Mouse (Mus musculus) adrenal gland, postnatal 10 days (tissue): ENCODE data around the gene Sipa1. TPM values are rescaled to one million over a fixed set of nuclear protein-coding genes. Genes with fewer than 3 reads are reported as not detected.
A peak's percentile ranks its signal among the peaks of the same experiment; 100 is the strongest.

ENCODE experiments used
- DNase-seq: peaks from one replicate; pipeline ENCODE4 v3.0.0; 2021; ENCODE audit warnings: mixed read lengths
- total RNA-seq, 2 experiments: library from RNA; stranded (reverse); gene quantifications; 2 replicates each; pipeline ENCODE4 v1.2.3; 2021

Gene Sipa1
- total RNA-seq, 2 experiments from 2014 or later: 52.5 to 68.0 TPM

- peak; percentile 5 for DNase-seq
Measured at GRCm38 (mm10) chr19:5646731-5647330, 16.7 kb downstream of the Sipa1 start.

DNA sequence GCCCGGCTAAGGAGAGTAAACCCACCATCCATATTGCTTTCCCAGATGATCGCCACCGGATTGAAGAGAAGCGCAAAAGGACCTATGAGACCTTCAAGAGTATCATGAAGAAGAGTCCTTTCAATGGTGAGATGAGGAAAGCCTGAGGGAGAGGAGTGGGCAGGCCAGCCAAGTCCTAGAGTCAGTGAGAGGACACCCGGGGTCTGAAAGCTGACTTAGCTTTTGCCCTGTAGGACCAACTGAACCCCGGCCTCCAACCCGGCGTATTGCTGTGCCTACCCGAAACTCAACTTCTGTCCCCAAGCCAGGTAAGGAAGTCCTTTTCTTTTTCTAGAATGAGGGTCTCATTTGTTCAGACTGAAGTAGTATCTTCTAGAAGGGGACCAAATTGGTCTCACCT is 18.2 kb downstream of the Sipa1 start:
- no peak for DNase-seq

- DNase-seq: no peak
Measured at GRCm38 (mm10) chr19:5641641-5642040, 21.9 kb downstream of the Sipa1 start.

GRCm38 (mm10) chr19:5641021-5641420 is 22.5 kb downstream of the Sipa1 start:
- no peak for DNase-seq

DNA sequence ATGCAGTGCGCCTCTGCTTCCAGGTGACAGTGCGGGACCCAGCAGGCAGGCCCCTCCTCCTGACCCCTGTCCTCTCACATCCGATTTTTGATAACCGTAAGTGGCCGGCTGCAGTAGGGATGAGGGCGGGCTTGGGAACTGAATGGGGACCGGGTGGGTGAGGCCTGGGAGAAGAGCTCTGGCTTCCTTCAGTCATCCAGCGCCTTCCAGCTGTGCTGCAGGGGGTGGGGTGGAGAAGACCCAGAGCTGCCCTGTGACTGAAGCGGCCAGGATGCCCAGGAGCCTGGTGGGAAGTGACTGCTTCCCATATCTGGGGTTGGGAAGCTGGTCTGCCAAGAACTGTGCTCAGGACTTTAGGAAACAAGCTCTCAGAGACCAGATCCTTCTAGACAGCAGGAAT is 23.2 kb downstream of the Sipa1 start:
- DNase-seq: no peak

GRCm38 (mm10) chr19:5638416-5639005 is 25.0 kb downstream of the Sipa1 start:
- DNase-seq: no peak

GRCm38 (mm10) chr19:5637069-5638047 is 26.1 kb downstream of the Sipa1 start, which contains the start of gene Rela:
Gene Rela, plus strand, starts transcription at chr19:5637483.
- DNase-seq: peak; percentile 97

DNA sequence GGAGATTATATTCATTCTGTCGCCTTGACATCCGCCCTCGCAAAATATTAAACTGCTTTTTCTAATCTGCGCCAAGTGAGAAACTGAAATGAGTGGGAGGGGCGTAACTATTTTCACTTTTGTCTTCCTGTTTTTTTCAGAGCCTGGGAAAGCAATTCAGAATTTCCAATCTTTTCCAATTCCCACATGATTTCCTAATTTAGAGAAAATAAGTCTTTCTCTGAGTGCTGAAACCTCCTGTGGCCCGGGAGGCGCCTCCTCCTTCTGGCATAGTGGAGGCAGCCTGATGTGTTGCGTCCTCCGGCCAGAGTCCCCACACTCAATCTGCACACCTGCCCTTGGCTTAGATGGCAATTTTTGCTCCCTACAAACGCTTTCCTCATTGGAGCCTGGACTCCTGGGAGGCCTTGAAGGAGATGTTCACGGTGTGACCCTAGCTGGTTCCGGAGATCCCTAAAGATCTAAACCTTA is 26.9 kb downstream of the Sipa1 start:
- DNase-seq: peak; percentile 43

DNA sequence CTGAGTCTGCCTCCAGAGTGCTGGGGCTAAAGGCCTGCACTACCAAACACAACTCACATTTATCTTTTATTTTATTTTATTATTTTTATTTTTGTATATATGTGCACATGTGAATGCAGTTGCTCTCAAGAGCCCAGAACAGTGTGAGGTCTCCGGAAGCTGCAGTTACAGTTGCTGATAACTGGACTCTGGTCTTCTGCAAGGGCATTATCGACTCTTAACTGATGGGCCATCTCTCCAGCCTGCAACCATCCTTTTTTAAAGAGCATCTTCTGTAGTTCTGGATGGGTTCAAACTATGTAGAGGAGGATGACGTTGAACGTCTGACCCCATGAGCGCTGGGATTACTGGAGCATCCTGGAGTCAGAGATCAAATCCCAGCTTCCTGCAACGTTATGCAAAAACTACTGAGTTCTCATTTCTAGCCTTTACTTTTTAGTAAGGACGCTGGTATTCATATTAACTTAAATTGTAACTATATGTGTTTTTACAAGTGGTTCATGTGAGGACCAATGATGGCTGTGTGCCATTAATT is 27.4 kb downstream of the Sipa1 start:
- DNase-seq: no peak

GRCm38 (mm10) chr19:5632120-5632519 is 31.4 kb downstream of the Sipa1 start:
- DNase-seq: no peak

DNA sequence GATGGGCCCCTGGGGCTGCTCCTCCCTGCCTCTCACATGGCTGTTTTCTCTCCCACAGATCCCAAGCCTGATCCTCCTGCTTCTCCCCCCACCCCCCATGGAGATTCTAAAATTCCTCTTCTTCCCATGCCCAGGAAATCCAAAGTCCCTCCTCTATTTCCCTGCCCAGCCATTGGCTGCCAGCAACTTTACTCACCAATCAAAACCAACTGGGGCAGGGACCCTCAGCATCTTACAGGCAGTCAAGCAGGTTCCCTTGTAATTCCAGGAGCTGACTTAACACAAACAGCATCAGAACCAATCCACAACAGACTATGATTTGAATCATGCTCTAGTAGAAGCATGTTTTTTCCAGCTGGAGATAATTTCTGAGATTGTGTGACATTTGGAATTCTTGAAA is 33.6 kb downstream of the Sipa1 start:
- no peak for DNase-seq

DNA sequence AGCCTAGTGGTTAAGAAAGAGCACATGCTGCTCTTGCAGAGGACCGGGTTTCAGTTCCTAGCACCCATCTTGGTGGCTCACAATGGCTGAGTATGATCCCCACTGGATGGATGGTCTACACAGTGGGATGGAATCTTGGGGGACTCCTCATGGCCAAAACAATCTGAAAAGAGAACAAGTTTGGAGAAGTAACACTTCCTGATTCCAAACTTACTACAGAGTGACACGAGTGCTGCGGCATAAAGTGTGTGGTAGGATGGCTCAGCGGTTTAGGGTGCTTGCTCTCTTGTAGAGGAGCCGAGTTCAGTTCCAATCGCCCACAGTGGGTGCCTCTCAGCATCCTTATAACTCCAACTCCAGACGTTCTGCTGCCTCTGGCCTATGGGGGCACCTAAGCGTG is 38.2 kb downstream of the Sipa1 start:
- DNase-seq: no peak

GRCm38 (mm10) chr19:5621884-5622283 is 41.6 kb downstream of the Sipa1 start:
- no peak for DNase-seq

DNA sequence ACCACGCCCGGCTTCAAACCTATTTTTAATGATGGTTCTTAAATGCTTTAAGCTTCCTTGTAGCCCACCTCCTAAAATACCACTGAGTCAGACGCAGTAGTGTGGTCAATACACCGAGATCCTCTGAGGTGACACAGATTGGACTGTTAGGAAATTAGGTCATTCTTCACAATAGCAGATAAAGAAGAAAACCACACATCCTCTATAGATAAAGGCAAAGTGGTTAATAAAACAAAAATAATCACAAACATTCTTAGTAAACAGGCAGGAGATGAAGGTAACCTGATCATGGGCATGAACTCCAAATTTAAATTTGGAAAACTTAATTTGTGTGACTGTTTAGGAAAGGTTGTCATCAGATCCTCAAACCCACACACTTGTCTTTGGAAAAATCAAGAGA is 43.5 kb downstream of the Sipa1 start:
- no peak for DNase-seq

GRCm38 (mm10) chr19:5614953-5615352 is 48.6 kb downstream of the Sipa1 start:
- DNase-seq: no peak

GRCm38 (mm10) chr19:5612762-5613411 is 50.6 kb downstream of the Sipa1 start:
- DNase-seq: no peak

GRCm38 (mm10) chr19:5611973-5612372 is 51.5 kb downstream of the Sipa1 start:
- DNase-seq: no peak

GRCm38 (mm10) chr19:5609547-5610404 is 53.7 kb downstream of the Sipa1 start, which contains the start of gene Kat5:
Gene Kat5, minus strand, starts transcription at chr19:5610237.
- DNase-seq: peak; percentile 92

DNA sequence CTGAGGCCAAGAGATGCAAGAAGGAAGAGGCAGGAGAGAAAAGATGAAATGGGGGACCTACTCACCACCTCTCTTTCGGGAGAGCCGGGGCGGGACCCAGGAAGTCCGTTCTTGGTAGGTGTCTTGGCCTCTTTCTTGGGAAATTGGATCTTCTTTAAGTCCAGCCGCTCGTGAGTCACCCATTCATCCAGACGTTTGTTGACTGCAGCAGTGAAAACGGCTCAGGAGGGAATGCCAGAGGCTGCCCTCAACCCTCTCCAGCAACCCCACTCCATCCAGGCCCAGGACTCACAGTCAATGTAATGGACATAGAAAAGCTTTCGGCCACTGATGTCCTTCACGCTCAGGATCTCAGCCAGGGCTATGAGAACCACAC is 54.3 kb downstream of the Sipa1 start:
- no peak for DNase-seq

- DNase-seq: peak; percentile 17
Measured at GRCm38 (mm10) chr19:5608707-5609106, 54.8 kb downstream of the Sipa1 start.
